Mouse (Mus musculus) gastrocnemius, postnatal 4 days (tissue): ENCODE measurements around the gene Col2a1. TPM values are rescaled to one million over a fixed set of nuclear protein-coding genes. Genes with fewer than 3 reads are reported as not detected.

Experiments used
- DNase-seq, 2 experiments: peaks; one replicate each; pipeline ENCODE4 v3.0.0; 2021 to 2022; ENCODE audit warnings: low spot score in 2 of 2, mixed read lengths in 2 of 2
- long read RNA-seq, 2 experiments: library from polyadenylated mRNA; stranded (forward); transcript quantifications; one replicate each; pipeline ENCODE4 v2.0.0; 2021
- total RNA-seq, 2 experiments: library from RNA; stranded (reverse); gene quantifications; 2 replicates each; pipeline ENCODE4 v1.2.3; 2021

Col2a1 gene
- 10 to 100 TPM; 20.0 to 36.3 TPM for total RNA-seq
- long read RNA-seq, experiment 1, full-length matches to known transcripts, result 10 of 26 reads
- long read RNA-seq, experiment 1, partial matches to known transcripts, result 13 of 26 reads
- long read RNA-seq, experiment 1, other reads (novel, unspliced or antisense), result 3 of 26 reads
- long read RNA-seq, experiment 2, full-length matches to known transcripts, result 22 of 49 reads
- long read RNA-seq, experiment 2, partial matches to known transcripts, result 19 of 49 reads
- long read RNA-seq, experiment 2, other reads (novel, unspliced or antisense), result 8 of 49 reads

- DNase-seq, result no peak
Measured at GRCm38 (mm10) chr15:98003822-98004739, at the start of gene Col2a1. TSS of gene Col2a1 (minus strand) at chr15:98004695.

- no peak for DNase-seq
Measured at GRCm38 (mm10) chr15:98051685-98052084, 47.2 kb upstream of the Col2a1 start.

GRCm38 (mm10) chr15:98048918-98049700, 44.6 kb upstream of the Col2a1 start:
- no peak for DNase-seq

GRCm38 (mm10) chr15:98044387-98044786, 39.9 kb upstream of the Col2a1 start:
- DNase-seq, result no peak

GRCm38 (mm10) chr15:98043967-98044366, 39.5 kb upstream of the Col2a1 start:
- no peak for DNase-seq

GRCm38 (mm10) chr15:98042508-98042907, 38.0 kb upstream of the Col2a1 start:
- DNase-seq, result no peak

- no peak for DNase-seq
Measured at GRCm38 (mm10) chr15:98039682-98040081, 35.2 kb upstream of the Col2a1 start.

- DNase-seq, result no peak
Measured at GRCm38 (mm10) chr15:98036578-98036977, 32.1 kb upstream of the Col2a1 start.

GRCm38 (mm10) chr15:98035076-98035755, 30.7 kb upstream of the Col2a1 start:
- no peak for DNase-seq

- no peak for DNase-seq
Measured at GRCm38 (mm10) chr15:98033233-98033748, 28.8 kb upstream of the Col2a1 start.

- no peak for DNase-seq
Measured at GRCm38 (mm10) chr15:98029798-98030197, 25.3 kb upstream of the Col2a1 start.

GRCm38 (mm10) chr15:98026967-98027904, 22.7 kb upstream of the Col2a1 start:
- DNase-seq, result no peak

GRCm38 (mm10) chr15:98025611-98026010, 21.1 kb upstream of the Col2a1 start:
- DNase-seq, result no peak

GRCm38 (mm10) chr15:98023137-98023536, 18.6 kb upstream of the Col2a1 start:
- no peak for DNase-seq

GRCm38 (mm10) chr15:98021886-98022285, 17.4 kb upstream of the Col2a1 start:
- no peak for DNase-seq

- no peak for DNase-seq
Measured at GRCm38 (mm10) chr15:98019047-98019446, 14.6 kb upstream of the Col2a1 start.

- no peak for DNase-seq
Measured at GRCm38 (mm10) chr15:98017925-98018324, 13.4 kb upstream of the Col2a1 start.

- DNase-seq, result no peak
Measured at GRCm38 (mm10) chr15:98012810-98013209, 8.3 kb upstream of the Col2a1 start.

GRCm38 (mm10) chr15:98005181-98005580, 686 bp upstream of the Col2a1 start:
- DNase-seq, result no peak
